Mouse (Mus musculus): ENCODE results near the gene Tmem167.

The Tmem167 gene

GRCm38 (mm10) chr13:90183536-90183935 is 94.6 kb downstream of the Tmem167 start:
- no peak for DNase-seq (ENCODE audit: low spot score)

GRCm38 (mm10) chr13:90186694-90187093 is 97.8 kb downstream of the Tmem167 start:
- DNase-seq (ENCODE audit: low spot score): no peak

GRCm38 (mm10) chr13:90188021-90188420 is 99.1 kb downstream of the Tmem167 start:
- DNase-seq (ENCODE audit: low spot score): no peak

- DNase-seq (ENCODE audit: low spot score): no peak
Observed at GRCm38 (mm10) chr13:90191794-90192193, 102.9 kb downstream of the Tmem167 start.
